27 mouse cellular contexts compared by ENCODE assay signal in genomic region chr5:75543757-75544156, GRCm38 (mm10). TPM values are rescaled to one million over a fixed set of nuclear protein-coding genes. Genes with fewer than 3 reads are reported as not detected.
DNase-seq lines count a peak whose midpoint lies in the region; ATAC-seq and TF ChIP-seq lines count a peak whose summit lies in the region.
"Had no signal": no experiment of that assay in that cellular context is flagged by ENCODE, and none has a peak within 500 bp of the region (broad histone marks: within the 10 kb centered on the region; RNA-seq: fewer than 3 reads in every experiment).

No protein-coding gene starts in this region.

- H3K4me2 ChIP-seq in midbrain, embryonic 11.5 days = no peak overlapping the region
- H3K4me2 ChIP-seq in midbrain, postnatal 0 days (ENCODE audit: low read depth, low read length, poor library complexity, severe bottlenecking) = no peak overlapping the region
- H3K4me2 ChIP-seq in stomach, embryonic 16.5 days (ENCODE audit: low read depth, low read length) = no peak overlapping the region
- H3K4me2 ChIP-seq: embryonic facial prominence, embryonic 13.5 days; embryonic facial prominence, embryonic 15.5 days; forebrain, embryonic 12.5 days had no signal

- no peaks in the 10 kb centered on the region for H3K9me3 ChIP-seq in midbrain, embryonic 11.5 days (ENCODE audit: control insufficient read depth, low read length)
- no peaks in the 10 kb centered on the region for H3K9me3 ChIP-seq in midbrain, postnatal 0 days (ENCODE audit: low read length)
- H3K9me3 ChIP-seq in stomach, embryonic 16.5 days (replicated peaks; ENCODE audit: control insufficient read depth, low read length) = no peaks in the 10 kb centered on the region
- H3K9me3 ChIP-seq: embryonic facial prominence, embryonic 13.5 days; embryonic facial prominence, embryonic 15.5 days; forebrain, embryonic 10.5 days; forebrain, embryonic 12.5 days; G1E had no signal

- no peaks in the 10 kb centered on the region for H3K27me3 ChIP-seq in midbrain, embryonic 11.5 days (ENCODE audit: control insufficient read depth, insufficient read depth, low read length)
- no peaks in the 10 kb centered on the region for H3K27me3 ChIP-seq in midbrain, postnatal 0 days (ENCODE audit: insufficient read depth, low read length)
- H3K27me3 ChIP-seq in stomach, embryonic 16.5 days (ENCODE audit: control insufficient read depth, insufficient read depth, low read length) = no peaks in the 10 kb centered on the region
- H3K27me3 ChIP-seq: CH12.LX; embryonic facial prominence, embryonic 13.5 days; embryonic facial prominence, embryonic 15.5 days; forebrain, embryonic 12.5 days; Patski had no signal

- no peak overlapping the region for H3K9ac ChIP-seq in midbrain, embryonic 11.5 days (ENCODE audit: low read length)
- H3K9ac ChIP-seq in midbrain, postnatal 0 days (replicated peaks; ENCODE audit: low read length, poor library complexity, severe bottlenecking) = no peak overlapping the region
- no peak overlapping the region for H3K9ac ChIP-seq in stomach, embryonic 16.5 days (ENCODE audit: low read length)
- H3K9ac ChIP-seq: embryonic facial prominence, embryonic 13.5 days; embryonic facial prominence, embryonic 15.5 days; forebrain, embryonic 12.5 days had no signal

- ATAC-seq in midbrain, embryonic 11.5 days (ENCODE audit: low FRiP score) = no peak
- ATAC-seq in midbrain, postnatal 0 days (ENCODE audit: low FRiP score) = no peak
- peak; percentile 69; the same call in 1 of the 2 replicates for ATAC-seq in stomach, embryonic 16.5 days (ENCODE audit: insufficient read depth, low FRiP score)
- ATAC-seq: activated CD4-positive, CD25-positive, alpha-beta regulatory T cell, adult 4 months; CD4-positive, CD25-positive, alpha-beta regulatory T cell, adult 4 months; forebrain, embryonic 14.5 days; forebrain, embryonic 16.5 days; Patski had no signal

- no peaks in the 10 kb centered on the region for H3K36me3 ChIP-seq in midbrain, embryonic 11.5 days (ENCODE audit: control insufficient read depth, insufficient read depth, low read length)
- no peaks in the 10 kb centered on the region for H3K36me3 ChIP-seq in midbrain, postnatal 0 days (ENCODE audit: insufficient read depth, low read length)
- no peaks in the 10 kb centered on the region for H3K36me3 ChIP-seq in stomach, embryonic 16.5 days (ENCODE audit: control insufficient read depth, insufficient read depth, low read length)
- H3K36me3 ChIP-seq: embryonic facial prominence, embryonic 13.5 days; embryonic facial prominence, embryonic 15.5 days; forebrain, embryonic 10.5 days; forebrain, embryonic 12.5 days; G1E had no signal

- DNase-seq in midbrain, embryonic 11.5 days (ENCODE audit: low spot score, missing footprints) = peak; percentile 69
- no peak for DNase-seq in midbrain, postnatal 0 days (ENCODE audit: low spot score)
- DNase-seq in lung, postnatal 4 days = no peak
- DNase-seq in spleen, postnatal 4 days (ENCODE audit: low spot score in 2 of 2) = no peak
- DNase-seq: adrenal gland, adult 8-10 months; adrenal gland, postnatal 14 days; adrenal gland, postnatal 36 days; B cell, adult 2 months; cerebellum, adult 18-20 months; cerebellum, adult 8-10 months; cerebellum, adult 9-11 months; cerebellum, postnatal 14 days; cerebellum, postnatal 36 days; embryo, embryonic 11 days had no signal

- H3K4me1 ChIP-seq in midbrain, embryonic 11.5 days (ENCODE audit: control insufficient read depth, insufficient read depth, low read length) = no peaks in the 10 kb centered on the region
- H3K4me1 ChIP-seq in midbrain, postnatal 0 days (ENCODE audit: insufficient read depth, low read length) = no peaks in the 10 kb centered on the region
- H3K4me1 ChIP-seq in stomach, embryonic 16.5 days (ENCODE audit: control insufficient read depth, insufficient read depth, low read length) = peaks cover 22% of the 10 kb centered on the region
- H3K4me1 ChIP-seq: embryonic facial prominence, embryonic 13.5 days; embryonic facial prominence, embryonic 15.5 days; forebrain, embryonic 10.5 days; forebrain, embryonic 12.5 days had no signal

- H3K27ac ChIP-seq in midbrain, embryonic 11.5 days (ENCODE audit: low read depth, low read length) = no peak overlapping the region
- no peak overlapping the region for H3K27ac ChIP-seq in midbrain, postnatal 0 days (ENCODE audit: low read depth, low read length)
- peak overlapping the region; percentile 21; the same call in 1 of the 2 replicates for H3K27ac ChIP-seq in stomach, embryonic 16.5 days (ENCODE audit: low read length)
- H3K27ac ChIP-seq: embryonic facial prominence, embryonic 13.5 days; embryonic facial prominence, embryonic 15.5 days; forebrain, embryonic 10.5 days; forebrain, embryonic 12.5 days had no signal

- no peak for TF ChIP-seq CTCF in midbrain, postnatal 0 days (IDR thresholded peaks at IDR 0.05)

- WGBS in midbrain, embryonic 11.5 days = 84% methylated on average over 3 of the region's 3 CpGs
- 89% methylated on average over 3 of the region's 3 CpGs for WGBS in midbrain, postnatal 0 days
- WGBS in stomach, embryonic 16.5 days = 62% methylated on average over 3 of the region's 3 CpGs

- no peak overlapping the region for H3K4me3 ChIP-seq in midbrain, embryonic 11.5 days (ENCODE audit: low read depth, low read length)
- no peak overlapping the region for H3K4me3 ChIP-seq in midbrain, postnatal 0 days (ENCODE audit: low read depth, low read length)
- H3K4me3 ChIP-seq in stomach, embryonic 16.5 days (replicated peaks; ENCODE audit: low read length) = no peak overlapping the region
- H3K4me3 ChIP-seq: embryonic facial prominence, embryonic 13.5 days; embryonic facial prominence, embryonic 15.5 days; erythroblast, embryonic 14.5 days; forebrain, embryonic 10.5 days; forebrain, embryonic 12.5 days had no signal

RNA-seq across cellular contexts. Expression of gene Kit, which starts 31.0 kb away (rescaled TPM):
- polyA plus RNA-seq in midbrain, embryonic 11.5 days (2014; fragmentation: Nextera tagmentation; extraction: Ambion mirVana) = 19.6 and 20.4 TPM in 2 replicates
- total RNA-seq in midbrain, postnatal 0 days (2014; rRNA removed) = 51.6 and 52.4 TPM in 2 replicates
- polyA plus RNA-seq in midbrain, postnatal 0 days (2015; fragmentation: Nextera tagmentation; extraction: Ambion mirVana) = 29.9 and 30.9 TPM in 2 replicates
- 47.0 and 55.5 TPM in 2 replicates for polyA plus RNA-seq in stomach, embryonic 16.5 days (2015; fragmentation: Nextera tagmentation; extraction: Ambion mirVana)
